Mouse (Mus musculus): ENCODE data around the gene Plxnc1.

The Plxnc1 gene

GRCm38 (mm10) chr10:94829407-94829806, 115.2 kb downstream of the Plxnc1 start:
- no peak for TF ChIP-seq GATA4 (IDR thresholded peaks at IDR 0.05; ENCODE audit: insufficient replicate concordance, low read length)

- no peak for TF ChIP-seq GATA4 (IDR thresholded peaks at IDR 0.05; ENCODE audit: insufficient replicate concordance, low read length)
Measured at GRCm38 (mm10) chr10:94828734-94829230, 115.9 kb downstream of the Plxnc1 start.

- TF ChIP-seq GATA4 (IDR thresholded peaks at IDR 0.05; ENCODE audit: insufficient replicate concordance, low read length): no peak
Measured at GRCm38 (mm10) chr10:94827890-94828733, 116.5 kb downstream of the Plxnc1 start.

- no peak for TF ChIP-seq GATA4 (IDR thresholded peaks at IDR 0.05; ENCODE audit: insufficient replicate concordance, low read length)
Measured at GRCm38 (mm10) chr10:94827325-94827724, 117.3 kb downstream of the Plxnc1 start.

- no peak for TF ChIP-seq GATA4 (IDR thresholded peaks at IDR 0.05; ENCODE audit: insufficient replicate concordance, low read length)
Measured at GRCm38 (mm10) chr10:94826436-94826835, 118.2 kb downstream of the Plxnc1 start.

GRCm38 (mm10) chr10:94825951-94826350, 118.7 kb downstream of the Plxnc1 start:
- TF ChIP-seq GATA4 (IDR thresholded peaks at IDR 0.05; ENCODE audit: insufficient replicate concordance, low read length): no peak

GRCm38 (mm10) chr10:94823971-94824760, 120.5 kb downstream of the Plxnc1 start:
- TF ChIP-seq GATA4 (IDR thresholded peaks at IDR 0.05; ENCODE audit: insufficient replicate concordance, low read length): no peak

- no peak for TF ChIP-seq GATA4 (IDR thresholded peaks at IDR 0.05; ENCODE audit: insufficient replicate concordance, low read length)
Measured at GRCm38 (mm10) chr10:94818781-94819665, 125.6 kb downstream of the Plxnc1 start.

- TF ChIP-seq GATA4 (IDR thresholded peaks at IDR 0.05; ENCODE audit: insufficient replicate concordance, low read length): no peak
Measured at GRCm38 (mm10) chr10:94818127-94818526, 126.5 kb downstream of the Plxnc1 start.

- no peak for TF ChIP-seq GATA4 (IDR thresholded peaks at IDR 0.05; ENCODE audit: insufficient replicate concordance, low read length)
Measured at GRCm38 (mm10) chr10:94811907-94812851, 132.5 kb downstream of the Plxnc1 start.

- TF ChIP-seq GATA4 (IDR thresholded peaks at IDR 0.05; ENCODE audit: insufficient replicate concordance, low read length): peak; percentile 79; the same call in 1 of the 2 replicates
Measured at GRCm38 (mm10) chr10:94809946-94810472, 134.6 kb downstream of the Plxnc1 start.

- TF ChIP-seq GATA4 (IDR thresholded peaks at IDR 0.05; ENCODE audit: insufficient replicate concordance, low read length): peak; percentile 70; the same call in 1 of the 2 replicates
Measured at GRCm38 (mm10) chr10:94808275-94808674, 136.4 kb downstream of the Plxnc1 start.

- no peak for TF ChIP-seq GATA4 (IDR thresholded peaks at IDR 0.05; ENCODE audit: insufficient replicate concordance, low read length)
Measured at GRCm38 (mm10) chr10:94807323-94807722, 137.3 kb downstream of the Plxnc1 start.

GRCm38 (mm10) chr10:94804909-94805220, 139.8 kb downstream of the Plxnc1 start:
- no peak for TF ChIP-seq GATA4 (IDR thresholded peaks at IDR 0.05; ENCODE audit: insufficient replicate concordance, low read length)

All from liver, adult (tissue).